Mouse (Mus musculus) embryonic fibroblast, embryonic 13.5 days (primary cell): ENCODE results near the gene Rpl14.

ENCODE experiments used
- CTCF ChIP-seq: IDR thresholded peaks from 2 replicates; pipeline ENCODE4 v1.5.1; 2011; ENCODE audit warnings: mild to moderate bottlenecking, control low read depth, low read length, moderate library complexity, borderline replicate concordance; ENCODE audit not compliant: insufficient read depth
- POLR2A ChIP-seq: IDR thresholded peaks from 2 replicates; pipeline ENCODE4 v1.6.1; 2011; ENCODE audit warnings: low read depth, mild to moderate bottlenecking, control low read depth, low read length, moderate library complexity

DNA sequence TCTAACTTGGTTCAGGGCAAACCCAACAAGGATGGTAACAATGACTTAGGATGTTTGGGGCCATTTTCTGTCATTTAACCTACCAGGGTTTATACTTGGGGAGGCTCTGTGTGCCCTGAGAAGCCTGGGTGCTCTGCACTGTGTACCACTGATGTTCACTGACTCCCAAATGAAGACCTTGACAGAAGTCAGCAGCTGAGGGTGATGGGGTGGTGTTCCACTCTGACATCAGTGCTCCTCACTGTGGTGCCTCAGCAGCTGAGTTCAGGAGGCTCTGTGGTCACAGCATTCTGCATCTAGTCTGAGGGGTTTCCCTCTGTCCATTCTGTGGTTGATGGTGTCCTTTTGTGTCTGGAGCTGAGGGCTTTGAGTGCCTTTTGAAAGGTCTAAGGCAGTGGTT is 39.8 kb downstream of the Rpl14 start:
- TF ChIP-seq CTCF (no peak), POLR2A (no peak)
